Mouse (Mus musculus) kidney, adult 10 weeks (tissue): Measurements from ENCODE around the gene Ppdpf. TPM values are rescaled to one million over a fixed set of nuclear protein-coding genes. Genes with fewer than 3 reads are reported as not detected.

Experiments
- polyA plus RNA-seq: library from polyadenylated mRNA; stranded (reverse); fragments of 350-450 nt; fragmentation: Illumina TruSeq; extraction: RNeasy Lipid Tissue Mini Kit (QIAGEN cat#74804); gene quantifications from one replicate; pipeline ENCODE4 v1.2.3, GENCODE M21; 2014; ENCODE audit warnings: low read depth, low replicate concordance

Gene Ppdpf
- 4.5 TPM for polyA plus RNA-seq

GRCm38 (mm10) chr2:181187121-181188000 is at the start of gene Ppdpf:
Gene Ppdpf (plus strand): TSS chr2:181187247.

DNA sequence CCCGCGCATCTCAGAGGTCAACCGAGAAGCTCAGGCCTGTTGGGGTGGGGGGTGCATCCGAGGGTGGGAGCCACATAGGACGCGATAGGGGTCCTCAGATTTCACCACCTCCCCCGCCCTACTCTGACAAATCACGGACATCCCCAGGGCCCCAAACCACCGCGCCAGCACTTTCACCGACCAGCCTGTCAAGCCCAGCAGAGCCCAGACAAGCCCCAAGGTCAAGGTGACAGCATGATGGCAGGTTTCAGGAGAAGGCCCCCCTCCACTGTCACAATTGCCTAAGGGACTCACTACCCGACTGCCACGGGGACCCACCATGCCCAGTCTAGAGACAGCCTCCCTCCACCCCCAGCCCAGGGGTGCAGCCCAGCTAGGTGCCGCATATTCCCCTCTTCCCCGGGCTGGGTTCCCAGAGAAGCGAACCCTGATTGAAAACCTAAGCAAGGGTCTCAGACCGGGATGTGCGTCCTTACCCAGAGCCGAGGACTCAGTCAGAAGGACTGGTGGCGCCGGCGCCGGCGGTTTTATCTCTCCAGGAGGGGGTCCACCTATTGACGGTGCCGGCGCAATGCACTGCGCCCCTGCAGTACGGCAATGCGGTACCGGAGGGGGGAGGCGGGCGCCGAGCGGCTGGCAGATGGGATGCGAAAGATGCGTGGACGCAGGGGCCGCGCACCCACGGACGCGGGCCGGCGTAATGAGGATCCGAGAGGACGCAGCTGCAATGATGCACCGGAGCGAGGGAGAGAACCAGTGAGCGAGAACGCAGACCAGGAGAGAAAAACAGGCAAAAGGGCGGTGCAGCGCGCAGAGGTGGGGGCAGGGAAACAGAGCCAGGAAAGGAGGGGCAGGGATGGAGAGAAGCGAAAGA is 30.6 kb upstream of the Ppdpf start, which contains the start of gene Eef1a2:
Gene Eef1a2 (minus strand): TSS at position 767 of the 874 bp plus-strand sequence.

DNA sequence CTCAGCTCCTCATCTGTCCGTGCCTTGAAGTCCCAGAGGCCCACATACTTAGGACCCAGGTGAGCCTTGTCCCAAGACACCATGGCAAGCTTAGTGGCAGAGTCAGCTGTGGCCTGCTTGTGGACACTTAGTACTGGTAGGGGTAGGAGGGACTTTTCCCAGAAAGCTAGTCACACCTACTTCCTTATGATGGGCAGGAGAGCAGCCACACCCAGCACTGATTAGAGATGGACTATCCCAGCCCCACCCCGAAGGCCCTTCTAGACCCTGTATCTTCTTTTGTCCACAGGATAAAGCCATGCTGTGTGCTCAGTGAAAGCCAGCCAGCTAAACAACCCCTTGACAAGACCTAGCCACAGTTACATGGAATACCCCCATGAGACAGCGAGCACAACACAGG is 15.4 kb downstream of the Ppdpf start, which contains the start of gene Ptk6:
Gene Ptk6 (minus strand): TSS at position 368 of the 400 bp plus-strand sequence.

GRCm38 (mm10) chr2:181213021-181213445 is 26.0 kb downstream of the Ppdpf start, which contains the start of gene Srms:
Gene Srms (minus strand): TSS chr2:181213185.

DNA sequence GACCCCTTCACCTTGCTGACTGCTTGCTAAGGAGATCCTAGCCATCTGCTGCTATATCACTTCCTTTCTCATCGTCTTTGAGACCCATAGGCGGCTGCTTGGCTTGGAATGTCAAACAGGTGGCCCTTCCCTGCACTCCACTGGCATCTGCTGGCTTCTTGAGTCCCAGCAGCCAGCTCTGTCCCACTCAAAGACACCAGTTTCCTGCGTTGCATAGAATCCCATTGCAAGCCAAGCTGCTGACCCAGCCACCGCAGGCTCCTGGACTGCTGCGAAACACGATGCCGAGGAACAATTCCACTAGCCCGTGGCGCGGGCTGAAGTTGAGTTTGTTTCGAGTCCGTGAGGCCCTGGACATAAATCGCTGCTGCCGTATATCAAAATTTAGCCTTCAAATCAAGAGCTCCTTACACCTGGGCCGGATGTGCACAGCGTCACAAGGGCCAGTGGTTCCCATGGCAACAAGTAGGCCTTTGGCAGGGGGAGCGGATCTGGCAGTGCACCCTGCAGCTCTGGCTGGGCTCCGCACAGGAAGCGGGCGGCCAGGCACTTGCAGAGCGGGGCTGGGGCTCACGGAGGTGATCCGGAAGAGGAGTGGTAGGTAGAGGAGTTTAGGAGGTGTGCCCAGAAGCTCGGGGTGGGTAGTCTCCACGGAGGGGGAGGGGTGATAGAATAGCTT is 32.6 kb downstream of the Ppdpf start, which contains the start of gene Fndc11:
Gene Fndc11 (plus strand): TSS at position 476 of the 679 bp plus-strand sequence.

Other genes starting within 250 kb of the Ppdpf start
- not detected for gene Nkain4, start 232.5 kb upstream of the Ppdpf start, polyA plus RNA-seq
- gene Arfgap1, start 220.0 kb upstream of the Ppdpf start, polyA plus RNA-seq = 2.5 TPM
- not detected for gene Col20a1, start 200.7 kb upstream of the Ppdpf start, polyA plus RNA-seq
- gene Chrna4, start 143.7 kb upstream of the Ppdpf start, polyA plus RNA-seq = 4.8 TPM
- gene Kcnq2, start 51.9 kb upstream of the Ppdpf start, polyA plus RNA-seq = not detected
- gene Eef1a2, start 30.2 kb upstream of the Ppdpf start, polyA plus RNA-seq = not detected
- not detected for gene Ptk6, start 15.5 kb downstream of the Ppdpf start, polyA plus RNA-seq
- gene Srms, start 25.9 kb downstream of the Ppdpf start, polyA plus RNA-seq = not detected
- gene Fndc11, start 32.8 kb downstream of the Ppdpf start, polyA plus RNA-seq = not detected
- 0.93 TPM for gene Helz2, start 54.8 kb downstream of the Ppdpf start, polyA plus RNA-seq
- gene Gmeb2, start 100.8 kb downstream of the Ppdpf start, polyA plus RNA-seq = 4.6 TPM
- not detected for gene Stmn3, start 127.3 kb downstream of the Ppdpf start, polyA plus RNA-seq
- 4.9 TPM for gene Rtel1, start 132.5 kb downstream of the Ppdpf start, polyA plus RNA-seq
- gene Zgpat, start 177.7 kb downstream of the Ppdpf start, polyA plus RNA-seq = 1.1 TPM
- gene Arfrp1, start 178.2 kb downstream of the Ppdpf start, polyA plus RNA-seq = 33.3 TPM
- 1.3 TPM for gene Lime1, start 192.8 kb downstream of the Ppdpf start, polyA plus RNA-seq